Mouse (Mus musculus) olfactory bulb, adult 2 months (tissue): ENCODE measurements around the gene Tatdn3.

ENCODE experiments used
- CTCF ChIP-seq: fragments of 200-500 bp; IDR thresholded peaks from 2 replicates; pipeline ENCODE4 v1.5.1; 2012; ENCODE audit warnings: low read depth, mild to moderate bottlenecking, low read length, moderate library complexity; ENCODE audit not compliant: insufficient read depth
- POLR2A ChIP-seq: fragments of 200-500 bp; IDR thresholded peaks from 2 replicates; pipeline ENCODE4 v1.6.1; 2012; ENCODE audit warnings: mild to moderate bottlenecking, low read depth, low read length, moderate library complexity; ENCODE audit not compliant: insufficient read depth

- TF ChIP-seq CTCF (no peak), POLR2A (no peak)
Observed at GRCm38 (mm10) chr1:191062241-191062780, 421 bp downstream of the Tatdn3 start.
